Mouse (Mus musculus): ENCODE data around the gene Arhgap27. TPM values are rescaled to one million over a fixed set of nuclear protein-coding genes. Genes with fewer than 3 reads are reported as not detected.

Arhgap27 gene
- polyA plus RNA-seq, 1 experiment from 2014 or later = 16.4 TPM

DNA sequence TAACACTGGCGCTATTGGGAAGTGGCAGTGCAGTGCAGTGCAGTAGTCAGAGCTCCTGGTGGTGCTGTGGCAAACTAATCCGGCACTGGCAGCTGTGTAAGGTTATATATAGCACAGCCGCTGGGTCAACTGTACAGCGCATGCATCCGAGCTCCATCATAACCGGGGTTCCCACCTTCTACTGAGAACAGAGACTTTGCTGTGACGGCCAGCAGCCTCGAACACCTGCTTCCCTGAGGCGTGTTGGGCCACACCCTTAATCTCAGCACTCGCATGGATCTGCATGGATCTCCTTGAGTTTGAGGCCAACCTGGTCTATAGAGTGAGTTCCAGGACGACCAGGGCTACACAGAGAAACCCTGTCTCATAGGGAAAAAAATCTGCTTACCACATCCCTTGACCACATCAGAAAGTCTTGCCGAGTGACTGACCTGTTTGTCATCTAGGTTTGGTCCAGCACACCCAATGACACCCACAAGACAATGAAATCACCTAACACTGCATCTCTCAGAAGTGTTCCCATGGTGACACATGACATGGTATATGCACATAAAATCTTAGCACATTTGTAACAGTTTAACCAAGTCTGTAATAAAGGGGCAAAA lies 12.7 kb downstream of the Arhgap27 start:
- no peak for ATAC-seq (ENCODE audit: insufficient number of reproducible peaks, insufficient read depth, low FRiP score, low read depth)
- 84% methylated on average over 12 of the region's 12 CpGs for WGBS
- H3K4me2 ChIP-seq (replicated peaks; ENCODE audit: low read depth, low read length) = no peak overlapping the region
- no peak overlapping the region for H3K27ac ChIP-seq (ENCODE audit: low read length)
- H3K9ac ChIP-seq (replicated peaks; ENCODE audit: low read depth, low read length) = no peak overlapping the region
- H3K4me3 ChIP-seq (ENCODE audit: low read depth, low read length) = no peak overlapping the region
- H3K36me3 ChIP-seq (ENCODE audit: control insufficient read depth, insufficient read depth, low read length) = no peaks in the 10 kb centered on the region
- H3K9me3 ChIP-seq (ENCODE audit: control insufficient read depth, low read depth, low read length) = 0 out of 2 replicates have a peak, but pooled peaks cover 5% of the 10 kb centered on the region
- peaks cover 12% of the 10 kb centered on the region for H3K4me1 ChIP-seq (ENCODE audit: control insufficient read depth, insufficient read depth, low read length)
- H3K27me3 ChIP-seq (ENCODE audit: control insufficient read depth, insufficient read depth, low read length) = no peaks in the 10 kb centered on the region

DNA sequence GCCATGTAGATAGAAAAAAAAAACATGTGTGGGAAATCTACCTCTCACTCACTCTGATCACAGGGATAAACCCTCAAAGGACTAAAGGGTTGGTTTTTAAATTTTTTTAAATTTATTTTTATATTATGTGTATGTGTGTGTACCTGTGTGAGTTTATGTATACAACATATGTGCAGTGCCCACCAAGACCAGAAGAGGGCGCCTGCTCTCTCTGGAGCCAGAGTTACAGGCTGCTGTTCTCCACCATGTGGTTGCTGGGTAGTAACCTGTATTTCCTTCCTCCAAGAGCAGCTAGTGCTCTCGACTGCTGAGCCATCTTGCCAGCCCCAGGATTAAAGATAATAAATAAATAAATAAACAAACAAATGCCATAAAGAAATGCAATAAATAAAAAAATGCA lies 13.8 kb downstream of the Arhgap27 start:
- WGBS = 84% methylated on average over 2 of the region's 2 CpGs
- no peak for ATAC-seq (ENCODE audit: insufficient number of reproducible peaks, insufficient read depth, low FRiP score, low read depth)
- no peak overlapping the region for H3K4me3 ChIP-seq (ENCODE audit: low read depth, low read length)

DNA sequence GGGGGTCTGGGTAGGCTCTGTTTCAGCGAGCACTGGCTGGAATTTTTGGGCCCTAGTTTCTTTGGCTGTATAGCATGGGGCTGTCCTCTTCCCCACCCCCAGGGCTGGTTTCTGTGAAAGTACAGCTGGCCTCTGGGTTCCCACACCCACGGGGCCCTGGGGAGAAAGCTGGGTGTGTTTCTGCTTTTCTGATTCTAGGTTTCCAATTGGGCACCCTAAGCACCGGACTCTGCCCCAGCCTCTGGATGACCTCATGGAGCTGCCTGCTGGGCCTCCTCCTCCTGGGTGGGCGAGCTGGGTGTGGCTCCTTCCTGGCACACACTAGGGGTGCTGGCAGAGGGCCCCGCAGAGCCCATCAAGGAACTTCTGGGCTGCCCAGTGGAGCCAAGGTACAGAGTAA lies 16.8 kb downstream of the Arhgap27 start:
- 39% methylated on average over 5 of the region's 5 CpGs for WGBS
- H3K27ac ChIP-seq (ENCODE audit: low read length) = peak overlapping the region; percentile 84
- no peak overlapping the region for H3K9ac ChIP-seq (replicated peaks; ENCODE audit: low read depth, low read length)
- peak; percentile 88 for ATAC-seq (ENCODE audit: insufficient number of reproducible peaks, insufficient read depth, low FRiP score, low read depth)
- H3K27me3 ChIP-seq (ENCODE audit: control insufficient read depth, insufficient read depth, low read length) = no peaks in the 10 kb centered on the region
- peaks cover 20% of the 10 kb centered on the region for H3K4me1 ChIP-seq (ENCODE audit: control insufficient read depth, insufficient read depth, low read length)
- no peaks in the 10 kb centered on the region for H3K36me3 ChIP-seq (ENCODE audit: control insufficient read depth, insufficient read depth, low read length)
- no peaks in the 10 kb centered on the region for H3K9me3 ChIP-seq (ENCODE audit: control insufficient read depth, low read depth, low read length)
- H3K4me2 ChIP-seq (replicated peaks; ENCODE audit: low read depth, low read length) = peak overlapping the region; percentile 21
- no peak overlapping the region for H3K4me3 ChIP-seq (ENCODE audit: low read depth, low read length)

More for the DNA sequence above, 13.8 kb downstream of the Arhgap27 start:
- no peak overlapping the region for H3K27ac ChIP-seq (ENCODE audit: low read length)
- H3K4me2 ChIP-seq (replicated peaks; ENCODE audit: low read depth, low read length) = no peak overlapping the region
- peaks cover 19% of the 10 kb centered on the region for H3K4me1 ChIP-seq (ENCODE audit: control insufficient read depth, insufficient read depth, low read length)
- H3K27me3 ChIP-seq (ENCODE audit: control insufficient read depth, insufficient read depth, low read length) = no peaks in the 10 kb centered on the region
- H3K9ac ChIP-seq (replicated peaks; ENCODE audit: low read depth, low read length) = no peak overlapping the region
- 0 out of 2 replicates have a peak, but pooled peaks cover 5% of the 10 kb centered on the region for H3K9me3 ChIP-seq (ENCODE audit: control insufficient read depth, low read depth, low read length)
- H3K36me3 ChIP-seq (ENCODE audit: control insufficient read depth, insufficient read depth, low read length) = no peaks in the 10 kb centered on the region

DNA sequence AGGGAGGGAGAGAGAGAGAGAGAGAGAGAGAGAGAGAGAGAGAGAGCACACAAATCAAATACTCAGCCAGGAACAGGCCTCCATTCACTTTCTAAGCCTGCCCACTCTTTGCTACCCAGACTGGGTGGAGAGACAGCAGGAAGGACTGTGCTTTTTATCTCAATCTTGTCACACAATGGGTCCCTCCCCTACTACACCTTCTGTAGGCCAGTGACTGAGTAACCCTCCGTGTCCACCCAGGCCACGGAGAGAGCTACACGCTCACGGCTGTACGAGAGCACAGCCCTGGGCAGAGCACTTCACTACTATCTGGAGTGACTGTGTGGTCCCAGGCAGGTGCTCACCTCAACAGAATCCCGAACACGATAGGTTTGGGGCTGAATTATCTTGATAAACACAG lies 17.3 kb downstream of the Arhgap27 start:
- Histone ChIP-seq H3K27me3 (ENCODE audit: control insufficient read depth, insufficient read depth, low read length) (no peaks in the 10 kb centered on the region), H3K27ac (ENCODE audit: low read length) (peak overlapping the region; percentile 84), H3K4me3 (ENCODE audit: low read depth, low read length) (no peak overlapping the region), H3K36me3 (ENCODE audit: control insufficient read depth, insufficient read depth, low read length) (no peaks in the 10 kb centered on the region), H3K4me2 (replicated peaks; ENCODE audit: low read depth, low read length) (peak overlapping the region; percentile 21), H3K9me3 (ENCODE audit: control insufficient read depth, low read depth, low read length) (no peaks in the 10 kb centered on the region), H3K9ac (replicated peaks; ENCODE audit: low read depth, low read length) (no peak overlapping the region), H3K4me1 (ENCODE audit: control insufficient read depth, insufficient read depth, low read length) (peaks cover 20% of the 10 kb centered on the region)
- ATAC-seq (ENCODE audit: insufficient number of reproducible peaks, insufficient read depth, low FRiP score, low read depth) = peak; percentile 46
- 54% methylated on average over 7 of the region's 7 CpGs for WGBS

DNA sequence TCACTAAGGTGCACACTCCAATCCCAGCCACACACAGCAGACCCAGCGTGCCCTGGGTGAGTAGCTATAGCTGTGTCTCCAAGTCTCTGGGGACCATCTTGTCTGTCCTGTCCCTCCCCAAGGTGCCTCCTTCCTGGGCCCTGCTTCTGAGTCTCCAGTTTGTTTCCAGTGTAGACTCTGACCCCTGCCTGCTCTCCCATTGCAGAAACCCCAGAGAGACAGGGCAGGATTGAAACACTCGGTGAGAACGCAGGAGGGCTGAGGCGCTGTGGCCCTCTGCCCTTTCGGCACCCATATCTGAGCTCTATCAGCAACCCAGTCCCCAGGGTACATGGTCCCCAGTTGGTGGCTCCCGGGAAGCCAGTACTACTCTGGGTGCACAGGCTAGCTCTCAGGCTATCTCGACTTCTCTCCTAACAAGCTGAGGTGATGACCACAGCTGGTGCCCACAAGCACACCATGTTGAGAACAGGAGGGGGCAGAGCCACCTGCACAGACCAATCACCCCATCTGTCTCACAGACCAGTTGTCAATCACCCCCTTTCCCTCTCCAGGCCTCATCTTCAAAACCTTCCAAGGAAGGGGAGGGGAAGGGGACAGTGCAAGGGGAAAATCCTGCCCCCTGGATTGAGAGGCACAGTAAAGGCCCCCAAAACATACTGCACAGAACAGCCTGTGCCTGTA lies 17.9 kb downstream of the Arhgap27 start:
- H3K27me3 ChIP-seq (ENCODE audit: control insufficient read depth, insufficient read depth, low read length) = no peaks in the 10 kb centered on the region
- H3K27ac ChIP-seq (ENCODE audit: low read length) = peak overlapping the region; percentile 84
- peaks cover 20% of the 10 kb centered on the region for H3K4me1 ChIP-seq (ENCODE audit: control insufficient read depth, insufficient read depth, low read length)
- H3K4me3 ChIP-seq (ENCODE audit: low read depth, low read length) = no peak overlapping the region
- WGBS = 75% methylated on average over 7 of the region's 7 CpGs
- H3K4me2 ChIP-seq (replicated peaks; ENCODE audit: low read depth, low read length) = peak overlapping the region; percentile 21; the same call in 1 of the 2 replicates
- H3K36me3 ChIP-seq (ENCODE audit: control insufficient read depth, insufficient read depth, low read length) = no peaks in the 10 kb centered on the region
- no peaks in the 10 kb centered on the region for H3K9me3 ChIP-seq (ENCODE audit: control insufficient read depth, low read depth, low read length)
- ATAC-seq (ENCODE audit: insufficient number of reproducible peaks, insufficient read depth, low FRiP score, low read depth) = no peak
- H3K9ac ChIP-seq (replicated peaks; ENCODE audit: low read depth, low read length) = no peak overlapping the region

DNA sequence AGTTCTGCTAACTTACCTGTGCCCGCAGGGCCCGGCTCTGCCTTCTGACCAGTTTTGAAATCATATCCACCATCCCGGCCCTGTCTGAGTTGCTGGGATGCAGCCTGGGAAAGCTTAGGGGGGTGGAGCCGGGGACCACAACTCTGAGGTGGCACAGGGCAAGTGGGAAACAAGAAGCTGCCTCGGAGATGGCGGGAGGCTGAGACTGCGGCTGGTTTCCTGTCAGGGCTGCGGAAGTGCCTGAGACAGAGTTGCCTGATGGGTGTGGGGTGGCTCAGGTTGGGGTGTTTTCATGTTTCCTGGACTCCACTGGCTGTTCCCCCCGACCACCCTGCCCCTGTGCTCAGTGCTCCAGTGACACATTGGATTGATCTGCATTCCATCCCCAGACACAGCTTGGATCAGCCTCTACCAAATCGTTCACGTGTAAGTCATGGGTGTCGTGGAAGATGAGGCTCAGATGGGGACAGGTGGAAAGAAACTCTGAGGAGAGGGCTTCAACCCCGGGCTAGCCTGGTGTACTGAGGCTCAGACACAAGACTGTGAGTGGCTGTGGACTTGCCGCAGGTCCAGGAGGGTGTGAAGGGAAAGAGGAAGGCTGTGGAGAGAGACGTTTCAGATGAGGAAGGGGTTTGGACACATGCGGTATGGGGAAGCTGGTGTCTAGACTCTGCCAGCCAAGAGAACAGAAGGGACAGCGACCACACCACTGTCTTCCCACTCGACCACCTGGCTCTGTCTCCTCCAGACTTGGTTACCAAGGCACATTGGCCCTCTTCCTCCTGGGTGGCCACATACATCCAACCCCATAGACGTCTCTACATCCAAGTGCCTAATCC lies 18.8 kb downstream of the Arhgap27 start:
- H3K4me1 ChIP-seq (ENCODE audit: control insufficient read depth, insufficient read depth, low read length) = peaks cover 28% of the 10 kb centered on the region
- H3K27me3 ChIP-seq (ENCODE audit: control insufficient read depth, insufficient read depth, low read length) = no peaks in the 10 kb centered on the region
- H3K9ac ChIP-seq (replicated peaks; ENCODE audit: low read depth, low read length) = no peak overlapping the region
- H3K4me3 ChIP-seq (ENCODE audit: low read depth, low read length) = no peak overlapping the region
- 59% methylated on average over 19 of the region's 19 CpGs for WGBS
- no peaks in the 10 kb centered on the region for H3K36me3 ChIP-seq (ENCODE audit: control insufficient read depth, insufficient read depth, low read length)
- H3K9me3 ChIP-seq (ENCODE audit: control insufficient read depth, low read depth, low read length) = no peaks in the 10 kb centered on the region
- no peak overlapping the region for H3K4me2 ChIP-seq (replicated peaks; ENCODE audit: low read depth, low read length)
- no peak overlapping the region for H3K27ac ChIP-seq (ENCODE audit: low read length)
- no peak for ATAC-seq (ENCODE audit: insufficient number of reproducible peaks, insufficient read depth, low FRiP score, low read depth)

DNA sequence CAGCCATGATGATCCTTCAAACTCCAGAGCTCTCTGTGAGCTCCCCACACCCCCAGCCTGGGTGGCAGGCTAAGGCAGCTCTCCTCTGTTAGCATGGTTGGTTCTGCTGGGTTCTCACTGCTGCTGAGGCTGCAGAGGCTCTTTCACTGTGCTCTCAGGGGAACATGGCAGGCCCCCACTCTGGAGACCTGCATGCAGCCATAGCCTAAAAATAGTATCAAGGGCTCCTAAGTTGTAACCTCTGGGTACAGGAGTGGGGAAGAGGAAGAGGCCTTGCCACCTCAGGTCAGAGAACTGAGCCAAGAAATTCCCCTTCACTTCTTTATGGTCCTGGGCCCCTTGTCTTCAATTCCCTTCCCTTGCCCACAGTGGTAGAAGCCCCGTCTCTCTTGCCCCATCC lies 19.6 kb downstream of the Arhgap27 start:
- Histone ChIP-seq H3K36me3 (ENCODE audit: control insufficient read depth, insufficient read depth, low read length) (no peaks in the 10 kb centered on the region), H3K9me3 (ENCODE audit: control insufficient read depth, low read depth, low read length) (no peaks in the 10 kb centered on the region), H3K27ac (ENCODE audit: low read length) (no peak overlapping the region), H3K4me2 (replicated peaks; ENCODE audit: low read depth, low read length) (no peak overlapping the region), H3K27me3 (ENCODE audit: control insufficient read depth, insufficient read depth, low read length) (no peaks in the 10 kb centered on the region), H3K4me3 (ENCODE audit: low read depth, low read length) (no peak overlapping the region), H3K4me1 (ENCODE audit: control insufficient read depth, insufficient read depth, low read length) (peaks cover 29% of the 10 kb centered on the region), H3K9ac (replicated peaks; ENCODE audit: low read depth, low read length) (no peak overlapping the region)
- 75% methylated on average over 1 of the region's 1 CpGs for WGBS
- no peak for ATAC-seq (ENCODE audit: insufficient number of reproducible peaks, insufficient read depth, low FRiP score, low read depth)

DNA sequence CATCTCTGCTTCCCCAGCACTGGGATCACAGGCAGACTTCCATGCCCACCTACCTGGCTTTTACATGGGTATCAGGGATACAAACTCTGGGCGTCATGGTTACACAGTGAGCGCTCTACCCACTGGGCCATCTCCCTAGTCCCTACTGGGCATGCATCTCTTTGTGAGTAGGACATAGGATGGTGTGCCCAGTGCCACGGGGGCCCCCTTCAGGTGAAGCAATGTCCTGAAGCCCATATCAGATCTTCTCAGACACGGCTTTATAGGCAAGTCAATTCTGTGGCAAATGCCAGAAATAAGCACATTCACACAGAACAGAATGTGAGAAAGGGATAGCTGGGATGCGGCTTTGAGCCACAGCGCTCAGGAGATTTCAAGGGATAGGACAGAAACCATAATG lies 20.4 kb downstream of the Arhgap27 start:
- Histone ChIP-seq H3K9ac (replicated peaks; ENCODE audit: low read depth, low read length) (no peak overlapping the region), H3K4me3 (ENCODE audit: low read depth, low read length) (no peak overlapping the region), H3K9me3 (ENCODE audit: control insufficient read depth, low read depth, low read length) (no peaks in the 10 kb centered on the region), H3K27ac (ENCODE audit: low read length) (no peak overlapping the region), H3K4me2 (replicated peaks; ENCODE audit: low read depth, low read length) (no peak overlapping the region), H3K27me3 (ENCODE audit: control insufficient read depth, insufficient read depth, low read length) (no peaks in the 10 kb centered on the region), H3K36me3 (ENCODE audit: control insufficient read depth, insufficient read depth, low read length) (no peaks in the 10 kb centered on the region), H3K4me1 (ENCODE audit: control insufficient read depth, insufficient read depth, low read length) (peaks cover 29% of the 10 kb centered on the region)
- WGBS = 90% methylated on average over 6 of the region's 6 CpGs
- ATAC-seq (ENCODE audit: insufficient number of reproducible peaks, insufficient read depth, low FRiP score, low read depth) = no peak

Measured in stomach, embryonic 14.5 days (tissue).